Mouse (Mus musculus) midbrain, embryonic 13.5 days (tissue): Measurements from ENCODE around the gene Grrp1. TPM values are rescaled to one million over a fixed set of nuclear protein-coding genes. Genes with fewer than 3 reads are reported as not detected.

Source experiments
- ATAC-seq: fragments of 200-750 bp; cut with Nextera tagmentation; 2 replicates; pipeline ENCODE4 v1.8.0; 2017; ENCODE audit warnings: mild to moderate bottlenecking, moderate TSS enrichment, moderate library complexity
- H3K27ac ChIP-seq: fragments of 300-500 bp; sonication (generic); 2 replicates; pipeline ENCODE4 v1.5.1; 2015; ENCODE audit warnings: inconsistent platforms, mild to moderate bottlenecking, moderate library complexity
- H3K27me3 ChIP-seq: fragments of 300-500 bp; sonication (generic); 2 replicates; pipeline ENCODE4 v1.6.1; 2015; ENCODE audit warnings: mild to moderate bottlenecking, inconsistent platforms
- H3K36me3 ChIP-seq: fragments of 300-500 bp; sonication (generic); 2 replicates; pipeline ENCODE4 v1.6.1; 2015; ENCODE audit warnings: mild to moderate bottlenecking, inconsistent platforms
- H3K4me1 ChIP-seq: fragments of 300-500 bp; sonication (generic); replicated peaks from 2 replicates; pipeline ENCODE4 v1.6.1; 2015; ENCODE audit warnings: inconsistent platforms
- H3K4me2 ChIP-seq: fragments of 300-500 bp; sonication (generic); replicated peaks from 2 replicates; pipeline ENCODE4 v1.6.1; 2015; ENCODE audit warnings: moderate library complexity, mild to moderate bottlenecking, inconsistent platforms
- H3K4me3 ChIP-seq: fragments of 300-500 bp; sonication (generic); replicated peaks from 2 replicates; pipeline ENCODE4 v1.5.1; 2015; ENCODE audit warnings: mild to moderate bottlenecking, inconsistent platforms
- H3K9ac ChIP-seq: fragments of 300-500 bp; sonication (generic); replicated peaks from 2 replicates; pipeline ENCODE4 v1.6.1; 2015; ENCODE audit warnings: mild to moderate bottlenecking, inconsistent platforms
- H3K9me3 ChIP-seq: fragments of 300-500 bp; sonication (generic); 2 replicates; pipeline ENCODE4 v1.6.1; 2016; ENCODE audit warnings: mild to moderate bottlenecking, inconsistent platforms
- WGBS: fragments of 180-500 bp; shearing (Covaris S2); methylation state at CpG from one replicate; pipeline ENCODE4 v1.1.7; 2015; 5-methylcytosine and 5-hydroxymethylcytosine counted together
- polyA plus RNA-seq: library from polyadenylated mRNA; unstranded; fragments of >200 nt; fragmentation: Nextera tagmentation; extraction: Ambion mirVana; gene quantifications from 2 replicates; pipeline ENCODE4 v1.2.1, GENCODE M21; 2015

Grrp1 gene
- polyA plus RNA-seq, 1 experiment from 2014 or later, result 8.1 TPM

DNA sequence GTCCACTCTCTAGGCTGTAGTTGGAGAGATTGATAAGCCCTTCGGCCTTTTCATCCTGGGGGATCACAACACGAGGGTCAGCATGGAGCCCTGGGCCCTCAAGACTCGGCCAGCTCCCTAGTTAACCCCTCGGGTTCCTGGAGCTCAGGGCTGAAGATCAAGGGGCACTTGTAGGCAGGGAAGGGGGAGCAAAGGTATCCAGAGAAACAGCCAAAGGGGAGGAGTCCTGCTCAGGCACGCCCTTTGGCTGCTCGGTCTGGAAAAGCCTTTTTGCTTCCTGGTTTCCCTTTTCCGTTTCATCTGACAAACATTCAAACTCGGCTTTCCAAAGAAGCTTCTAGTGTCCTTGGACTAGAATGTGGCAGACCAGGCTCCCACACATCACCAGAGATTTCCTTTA, 23.5 kb downstream of the Grrp1 start:
- Histone ChIP-seq H3K9ac (no peak overlapping the region), H3K4me3 (no peak overlapping the region), H3K27me3 (0 out of 2 replicates have a peak, but pooled peaks cover 4% of the 10 kb centered on the region), H3K4me1 (no peaks in the 10 kb centered on the region), H3K27ac (no peak overlapping the region), H3K36me3 (no peaks in the 10 kb centered on the region), H3K9me3 (no peaks in the 10 kb centered on the region), H3K4me2 (no peak overlapping the region)
- WGBS, result 37% methylated on average over 8 of the region's 8 CpGs
- ATAC-seq, result no peak

DNA sequence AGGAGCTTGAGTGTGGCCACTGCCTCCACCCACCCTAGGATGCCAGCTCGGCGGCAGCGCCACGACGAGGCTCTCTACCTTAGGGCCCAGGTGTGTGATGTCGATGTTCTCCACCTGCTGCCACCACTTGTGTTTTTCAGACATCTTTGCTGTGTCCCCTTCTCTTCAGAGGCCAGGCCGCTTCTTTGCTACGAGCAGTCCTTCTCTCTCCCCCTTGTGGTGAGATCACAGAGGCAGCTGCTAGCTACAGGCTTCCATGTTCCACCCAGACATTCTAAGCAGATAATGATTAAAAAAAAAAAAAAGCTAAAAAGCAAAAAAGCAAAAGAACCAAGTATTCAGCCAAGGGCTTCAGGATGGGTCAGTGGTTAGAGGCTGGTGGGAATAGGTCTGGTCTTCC, 26.7 kb downstream of the Grrp1 start, which contains the start of gene Catsper4:
Gene Catsper4, minus strand, starts transcription at position 190 of the 400 bp plus-strand sequence.
- Histone ChIP-seq H3K4me3 (no peak within 1 kb of the TSS), H3K27me3 (no peaks in the 10 kb centered on the region), H3K4me1 (no peaks in the 10 kb centered on the region), H3K4me2 (no peak within 1 kb of the TSS), H3K9me3 (no peaks in the 10 kb centered on the region), H3K36me3 (no peaks in the 10 kb centered on the region), H3K9ac (no peak within 1 kb of the TSS), H3K27ac (no peak within 1 kb of the TSS)
- no peak for ATAC-seq
- 76% methylated on average over 8 of the region's 8 CpGs for WGBS

GRCm38 (mm10) chr4:134222793-134223600, 30.9 kb downstream of the Grrp1 start:
- H3K9me3 ChIP-seq, result no peaks in the 10 kb centered on the region
- H3K27me3 ChIP-seq, result no peaks in the 10 kb centered on the region
- H3K4me2 ChIP-seq, result no peak overlapping the region
- no peaks in the 10 kb centered on the region for H3K36me3 ChIP-seq
- H3K4me1 ChIP-seq, result no peaks in the 10 kb centered on the region
- H3K4me3 ChIP-seq, result no peak overlapping the region
- ATAC-seq, result no peak
- H3K9ac ChIP-seq, result no peak overlapping the region
- H3K27ac ChIP-seq, result no peak overlapping the region
- WGBS, result 65% methylated on average over 11 of the region's 11 CpGs

DNA sequence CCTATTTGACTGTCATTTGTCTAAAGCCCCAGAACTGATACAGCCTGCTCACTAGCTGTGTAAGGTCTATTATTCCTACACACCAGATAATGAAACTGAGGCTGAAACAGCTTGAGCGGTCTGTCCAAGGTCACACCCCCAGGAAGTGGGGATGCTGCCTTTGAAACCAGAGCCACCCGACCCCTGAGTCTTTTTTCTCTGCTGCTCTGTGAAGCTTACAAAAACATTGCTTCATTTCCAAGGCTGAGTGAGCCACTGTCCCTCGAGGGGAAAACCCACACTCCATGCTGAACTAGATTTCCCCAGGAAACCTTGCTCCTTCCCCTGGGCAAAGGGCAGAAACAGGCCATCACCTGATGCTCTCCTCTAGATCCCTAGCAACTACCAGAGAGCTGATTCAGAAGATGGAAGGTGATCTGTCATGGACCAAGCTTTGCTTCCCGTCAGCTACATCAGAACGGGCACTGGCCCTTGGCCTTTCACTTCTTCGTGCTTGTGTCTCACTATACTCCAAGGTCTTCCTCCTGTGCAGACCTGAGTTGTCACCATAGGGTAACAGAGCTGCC, 47.3 kb downstream of the Grrp1 start:
- Histone ChIP-seq H3K9me3 (no peaks in the 10 kb centered on the region), H3K27ac (no peak overlapping the region), H3K4me2 (no peak overlapping the region), H3K4me3 (no peak overlapping the region), H3K36me3 (no peaks in the 10 kb centered on the region), H3K9ac (no peak overlapping the region), H3K27me3 (no peaks in the 10 kb centered on the region), H3K4me1 (no peaks in the 10 kb centered on the region)
- WGBS, result 78% methylated on average over 6 of the region's 6 CpGs
- no peak for ATAC-seq

GRCm38 (mm10) chr4:134203340-134203896, 50.5 kb downstream of the Grrp1 start:
- 93% methylated on average over 17 of the region's 17 CpGs for WGBS
- no peak for ATAC-seq
- Histone ChIP-seq H3K4me2 (no peak overlapping the region), H3K27ac (no peak overlapping the region), H3K4me1 (no peaks in the 10 kb centered on the region), H3K4me3 (no peak overlapping the region), H3K9ac (no peak overlapping the region), H3K36me3 (no peaks in the 10 kb centered on the region), H3K27me3 (no peaks in the 10 kb centered on the region), H3K9me3 (no peaks in the 10 kb centered on the region)

- H3K27ac ChIP-seq, result no peak within 1 kb of the TSS
- no peak within 1 kb of the TSS for H3K9ac ChIP-seq
- no peaks in the 10 kb centered on the region for H3K36me3 ChIP-seq
- no peak for ATAC-seq
- H3K4me2 ChIP-seq, result no peak within 1 kb of the TSS
- WGBS, result 91% methylated on average over 4 of the region's 4 CpGs
- no peak within 1 kb of the TSS for H3K4me3 ChIP-seq
- H3K4me1 ChIP-seq, result no peaks in the 10 kb centered on the region
- H3K9me3 ChIP-seq, result no peaks in the 10 kb centered on the region
- no peaks in the 10 kb centered on the region for H3K27me3 ChIP-seq
Observed at GRCm38 (mm10) chr4:134202904-134203303, 51.0 kb downstream of the Grrp1 start, which contains the start of gene Gm7534. Gene Gm7534 (minus strand): TSS chr4:134203004.

Other genes with a start within 250 kb of the Grrp1 start
- 0.59 TPM in 2 replicates for gene Lin28a, start 235.3 kb downstream of the Grrp1 start, polyA plus RNA-seq
- not detected in 2 replicates for gene Zfp683, start 200.3 kb downstream of the Grrp1 start, polyA plus RNA-seq
- 0.97 and 1.1 TPM in 2 replicates for gene Crybg2, start 193.3 kb downstream of the Grrp1 start, polyA plus RNA-seq
- gene Cd52, start 159.0 kb downstream of the Grrp1 start, polyA plus RNA-seq, result 2.2 and 2.7 TPM in 2 replicates
- 9.3 and 11.4 TPM in 2 replicates for gene Ubxn11, start 151.5 kb downstream of the Grrp1 start, polyA plus RNA-seq
- 319 and 332 TPM in 2 replicates for gene Sh3bgrl3, start 125.3 kb downstream of the Grrp1 start, polyA plus RNA-seq
- gene Cep85, start 67.0 kb downstream of the Grrp1 start, polyA plus RNA-seq, result 19.9 and 22.4 TPM in 2 replicates
- not detected in 2 replicates for gene Gm7534, start 51.1 kb downstream of the Grrp1 start, polyA plus RNA-seq
- not detected in 2 replicates for gene Catsper4, start 26.7 kb downstream of the Grrp1 start, polyA plus RNA-seq
- gene Cnksr1, start 15.7 kb downstream of the Grrp1 start, polyA plus RNA-seq, result 0.15 and 0.20 TPM in 2 replicates
- 0.17 and 0.62 TPM in 2 replicates for gene E130218I03Rik, start 10.4 kb downstream of the Grrp1 start, polyA plus RNA-seq
- gene Zfp593, start 8.5 kb downstream of the Grrp1 start, polyA plus RNA-seq, result 14.9 and 15.6 TPM in 2 replicates
- gene Gm30191, start 7.2 kb downstream of the Grrp1 start, polyA plus RNA-seq, result not detected in 2 replicates
- 42.3 and 44.0 TPM in 2 replicates for gene Pdik1l, start 33.8 kb upstream of the Grrp1 start, polyA plus RNA-seq
- gene Trim63, start 61.0 kb upstream of the Grrp1 start, polyA plus RNA-seq, result 0.11 and 0.21 TPM in 2 replicates
- gene Slc30a2, start 89.1 kb upstream of the Grrp1 start, polyA plus RNA-seq, result 0.05 and 0.12 TPM in 2 replicates
- 0.16 and 0.40 TPM in 2 replicates for gene Extl1, start 129.7 kb upstream of the Grrp1 start, polyA plus RNA-seq
- 6.4 and 6.6 TPM in 2 replicates for gene Pafah2, start 142.2 kb upstream of the Grrp1 start, polyA plus RNA-seq
- gene Stmn1, start 214.2 kb upstream of the Grrp1 start, polyA plus RNA-seq, result 7,568 and 8,132 TPM in 2 replicates
- gene Paqr7, start 242.6 kb upstream of the Grrp1 start, polyA plus RNA-seq, result 10.8 and 12.8 TPM in 2 replicates